Mouse (Mus musculus): ENCODE results near the gene Snx5.

Gene Snx5

GRCm38 (mm10) chr2:144270507-144271420, at the start of gene Snx5, which contains the start of gene Mgme1:
TSS of gene Snx5 (minus strand) at chr2:144270906.
TSS of gene Mgme1 (plus strand) at chr2:144270663.
- peak; percentile 97 for DNase-seq

DNA sequence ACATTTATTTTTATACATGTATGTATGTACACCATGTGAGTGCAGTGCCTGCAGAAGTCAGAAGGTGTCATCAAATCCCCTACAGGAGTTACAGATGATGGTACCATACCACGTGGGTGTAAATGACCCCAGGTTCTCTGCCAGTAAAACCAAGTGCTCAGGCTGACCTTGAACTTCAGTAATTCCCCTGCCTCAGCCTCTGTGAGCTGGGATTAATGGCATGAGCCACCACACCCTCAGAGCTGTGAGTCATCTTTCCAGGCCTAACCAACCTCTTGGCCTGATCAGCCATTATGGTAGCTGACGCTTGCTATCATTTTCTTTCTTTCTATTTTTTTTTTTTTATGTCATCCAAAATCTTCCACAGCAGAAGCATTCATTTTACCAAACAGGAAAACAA, 40.7 kb upstream of the Snx5 start:
- DNase-seq, result no peak

GRCm38 (mm10) chr2:144310273-144310672, 39.6 kb upstream of the Snx5 start:
- DNase-seq, result no peak

- DNase-seq, result peak; percentile 71
These were observed 37.9 kb upstream of the Snx5 start for GRCm38 (mm10) chr2:144308561-144308960.

GRCm38 (mm10) chr2:144305721-144306294, 35.1 kb upstream of the Snx5 start:
- no peak for DNase-seq

DNA sequence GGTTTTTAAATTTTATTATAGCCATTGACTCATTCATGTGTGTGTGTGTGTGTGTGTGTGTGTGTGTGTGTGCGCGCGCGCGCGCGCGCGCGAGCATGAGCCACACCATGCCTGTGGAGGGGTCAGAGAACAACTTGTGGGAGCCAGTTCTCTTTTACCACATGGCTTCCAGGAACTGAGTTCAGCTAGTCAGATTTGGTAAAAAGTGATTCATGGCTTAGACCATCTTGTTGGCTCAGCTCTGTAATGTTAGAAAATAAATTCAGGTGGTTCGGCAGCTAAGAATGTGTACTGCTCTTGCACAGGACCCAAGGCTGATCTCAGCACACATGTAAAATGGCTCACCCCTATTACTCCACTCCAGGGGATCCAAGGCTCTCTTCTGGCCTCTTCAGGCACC, 30.4 kb upstream of the Snx5 start:
- DNase-seq, result no peak

- DNase-seq, result no peak
These were observed 29.3 kb upstream of the Snx5 start for GRCm38 (mm10) chr2:144299749-144300669.

DNA sequence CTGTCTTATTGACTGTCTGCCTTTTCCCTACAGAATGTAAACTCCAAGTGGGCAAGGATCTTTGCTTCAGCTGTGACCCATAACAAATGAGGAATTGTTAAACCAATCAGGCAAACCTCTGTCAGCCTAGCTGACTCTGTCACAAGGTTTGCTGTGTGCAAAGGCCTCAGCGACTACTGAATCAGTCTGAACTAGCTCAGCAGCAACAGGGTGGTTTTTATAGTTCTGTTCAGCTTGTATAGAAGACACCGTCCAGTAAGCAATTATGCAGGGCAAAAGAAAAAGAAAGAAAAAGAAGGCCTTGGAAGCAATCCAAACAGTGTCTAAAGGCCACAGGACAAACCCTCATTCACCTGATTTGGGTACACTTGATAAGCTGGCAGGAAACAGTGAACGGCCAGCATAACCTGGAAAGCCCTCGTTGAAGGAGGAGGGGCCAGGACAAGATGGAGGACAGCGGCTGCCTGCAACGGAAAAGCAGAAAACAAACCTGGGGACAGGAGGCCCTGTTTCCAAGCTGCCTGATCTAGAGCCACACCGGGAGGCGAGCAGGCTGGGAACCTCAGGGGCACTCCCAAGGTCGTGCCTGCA, 24.5 kb upstream of the Snx5 start:
- no peak for DNase-seq

- DNase-seq, result no peak
These were observed 21.0 kb upstream of the Snx5 start for GRCm38 (mm10) chr2:144291600-144292305.

DNA sequence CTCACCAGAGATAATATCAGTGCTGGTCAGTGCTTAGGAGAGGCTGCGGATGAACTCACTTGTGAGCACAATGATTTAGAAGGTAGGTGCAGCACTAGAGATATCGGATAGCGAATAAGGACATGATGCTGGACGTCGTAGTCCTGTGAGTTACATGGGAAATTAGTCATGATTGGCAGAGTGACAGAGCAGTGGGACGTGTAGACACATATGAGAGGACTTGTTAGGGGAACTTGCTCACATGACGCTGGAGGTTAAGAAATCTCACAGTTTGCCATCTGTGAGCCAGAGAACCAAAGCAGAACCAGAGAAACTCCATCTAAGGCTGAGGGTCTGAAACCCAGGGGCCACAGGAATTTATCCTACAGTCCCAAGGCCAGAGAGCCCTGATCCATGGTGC, 19.6 kb upstream of the Snx5 start:
- DNase-seq, result no peak

DNA sequence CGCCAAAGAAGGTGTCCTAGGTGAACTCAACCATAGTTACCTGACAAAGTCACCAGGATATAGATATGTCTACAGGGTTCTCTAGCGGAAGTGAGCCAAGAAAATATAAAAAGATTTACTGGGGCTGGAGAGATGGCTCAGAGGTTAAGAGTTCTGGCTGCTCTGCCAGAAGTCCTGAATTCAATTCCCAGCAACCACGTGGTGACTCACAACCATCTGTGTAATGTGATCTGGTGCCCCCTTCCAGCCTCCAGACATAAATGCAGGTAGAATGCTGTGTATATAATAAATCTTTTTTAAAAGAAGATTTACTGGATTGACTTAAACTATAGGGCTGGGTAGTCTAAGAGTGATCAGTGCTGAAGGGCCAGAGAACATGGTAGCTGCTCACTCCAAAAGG, 10.7 kb upstream of the Snx5 start:
- DNase-seq, result no peak

GRCm38 (mm10) chr2:144280568-144280967, 9.9 kb upstream of the Snx5 start:
- DNase-seq, result no peak

DNA sequence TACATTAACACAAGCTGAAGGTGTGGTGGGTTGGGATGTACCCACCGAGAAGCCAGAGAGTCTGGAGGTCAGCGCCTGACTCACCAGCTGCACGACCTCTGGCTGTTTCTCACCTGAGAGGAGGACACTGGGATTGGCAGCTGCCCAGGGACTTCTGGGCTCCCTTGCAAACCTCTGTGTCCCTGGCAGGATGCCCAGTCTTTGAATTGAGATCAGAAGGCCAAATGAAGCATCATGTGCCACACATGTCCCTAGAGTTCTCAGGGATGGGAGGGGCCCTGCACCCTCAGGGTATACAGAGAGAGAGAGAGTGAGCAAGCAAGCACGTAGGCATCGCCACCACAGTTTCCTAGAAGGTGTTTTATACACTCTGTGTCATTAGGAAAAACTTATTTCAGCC, 9.0 kb upstream of the Snx5 start:
- peak; percentile 83 for DNase-seq

GRCm38 (mm10) chr2:144276885-144277284, 6.2 kb upstream of the Snx5 start:
- no peak for DNase-seq

DNA sequence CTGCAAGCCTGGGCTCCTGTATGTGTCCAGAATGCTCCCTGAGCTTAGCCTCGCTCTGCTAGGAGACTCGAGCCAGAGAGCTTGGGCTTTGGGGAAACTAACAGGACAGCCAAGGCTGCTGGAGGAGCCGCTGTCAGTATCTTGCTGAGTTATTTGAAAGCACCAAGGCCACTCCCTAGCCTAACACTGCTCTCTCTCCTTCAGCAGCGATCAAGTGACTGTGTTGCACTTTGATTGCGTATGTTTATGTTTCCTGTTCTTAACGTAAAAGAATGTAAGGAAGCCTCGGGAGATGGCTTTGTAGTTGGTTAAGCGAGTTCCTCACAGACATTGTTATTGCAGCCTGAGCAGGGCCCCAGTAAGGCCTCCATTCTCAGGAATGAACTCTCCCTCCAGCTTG, 4.0 kb upstream of the Snx5 start:
- DNase-seq, result no peak

GRCm38 (mm10) chr2:144272088-144272487, 1.4 kb upstream of the Snx5 start:
- no peak for DNase-seq

DNA sequence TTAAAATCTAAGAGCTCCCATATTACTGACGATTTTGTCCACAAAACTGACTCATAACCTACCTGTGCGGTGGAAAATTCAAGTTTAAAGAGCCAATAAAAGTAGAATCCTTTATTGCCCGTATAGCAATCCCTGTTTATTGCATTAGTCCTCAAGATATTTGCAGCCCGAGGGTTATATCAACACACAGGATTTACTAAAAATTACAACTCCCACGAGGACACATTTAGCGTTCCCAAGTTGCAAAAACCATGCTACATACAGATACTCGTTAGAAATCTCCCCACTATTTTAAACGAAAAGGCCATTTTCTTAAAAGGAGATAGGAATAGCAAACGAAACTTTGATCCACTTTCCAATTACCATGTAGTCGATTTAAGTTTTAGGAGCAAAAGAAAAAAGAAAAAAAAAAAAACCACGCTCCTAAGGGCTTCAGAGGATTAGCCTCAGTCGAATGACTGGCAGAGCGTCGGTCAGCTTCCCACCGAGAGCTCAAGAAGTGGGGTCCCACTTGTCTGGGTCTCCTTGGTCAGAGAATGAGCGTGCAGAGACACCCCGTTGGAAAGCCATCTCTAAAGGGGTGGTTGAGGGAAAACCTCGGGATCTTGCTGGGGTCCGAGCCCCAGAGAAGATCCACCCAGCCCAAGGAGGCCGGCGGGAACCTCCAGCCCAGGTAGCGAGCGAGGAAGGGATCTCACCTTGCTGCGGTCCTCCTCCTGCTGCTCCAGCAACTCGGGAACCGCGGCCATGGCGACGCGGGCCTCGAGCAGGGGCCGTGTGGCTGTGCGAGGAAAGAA, 829 bp downstream of the Snx5 start:
- DNase-seq, result no peak

GRCm38 (mm10) chr2:144269306-144269650, 1.4 kb downstream of the Snx5 start:
- no peak for DNase-seq

- no peak for DNase-seq
These were observed 2.0 kb downstream of the Snx5 start for GRCm38 (mm10) chr2:144268446-144269305.

DNA sequence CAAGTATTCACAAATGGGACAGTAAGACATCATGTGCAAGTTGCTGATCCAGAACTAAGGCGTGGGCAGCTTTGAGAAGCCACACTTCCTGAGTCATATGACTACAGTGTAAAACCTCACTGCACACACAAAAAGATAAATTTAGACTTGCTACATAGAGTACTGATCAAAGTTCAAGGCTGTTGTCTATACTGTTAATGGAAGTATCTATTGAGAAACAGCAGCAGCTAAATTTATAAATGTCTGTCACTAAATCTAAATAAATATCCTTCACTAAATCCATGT, 3.0 kb downstream of the Snx5 start:
- no peak for DNase-seq
